Mouse (Mus musculus): ENCODE measurements around the gene Pdcd11.

Gene Pdcd11

DNA sequence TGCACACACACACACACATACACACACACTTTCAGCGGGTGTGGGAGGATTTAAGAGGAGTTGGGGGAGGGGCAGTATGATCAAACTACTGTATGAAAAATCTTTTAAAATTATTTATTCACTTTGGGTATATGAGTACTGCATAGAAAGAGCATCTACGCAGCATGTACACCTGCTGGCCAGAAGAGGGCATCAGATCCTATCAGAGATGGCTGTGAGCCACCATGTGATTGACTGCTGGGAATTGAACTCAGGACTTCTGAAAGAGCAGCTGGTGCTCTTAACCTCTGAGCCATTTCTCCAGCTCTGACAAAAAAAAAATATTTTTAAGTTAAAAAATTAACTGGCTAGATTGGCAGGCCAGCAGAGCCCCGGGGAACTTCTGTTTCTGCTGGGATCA, 83.9 kb downstream of the Pdcd11 start:
- no peak for DNase-seq

DNA sequence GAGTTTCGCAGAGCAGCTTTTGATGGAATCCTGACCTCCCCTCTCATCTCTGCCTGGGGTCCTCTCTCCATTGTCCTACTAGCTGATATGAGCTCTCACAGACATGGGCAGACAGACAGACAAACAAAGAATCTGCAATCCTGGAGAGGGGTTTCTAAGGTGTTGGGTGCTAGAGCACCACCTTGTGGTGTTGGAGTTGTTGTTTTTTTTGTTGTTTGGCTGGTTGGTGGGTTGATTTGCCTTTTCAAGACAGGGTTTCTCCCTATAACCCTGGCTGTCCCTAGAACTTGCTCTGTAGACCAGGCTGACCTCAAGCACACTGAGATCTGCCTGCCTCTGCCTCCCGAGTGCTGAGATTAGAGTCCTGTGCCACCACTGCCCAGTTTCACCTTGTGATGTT, 84.9 kb downstream of the Pdcd11 start:
- no peak for DNase-seq

DNA sequence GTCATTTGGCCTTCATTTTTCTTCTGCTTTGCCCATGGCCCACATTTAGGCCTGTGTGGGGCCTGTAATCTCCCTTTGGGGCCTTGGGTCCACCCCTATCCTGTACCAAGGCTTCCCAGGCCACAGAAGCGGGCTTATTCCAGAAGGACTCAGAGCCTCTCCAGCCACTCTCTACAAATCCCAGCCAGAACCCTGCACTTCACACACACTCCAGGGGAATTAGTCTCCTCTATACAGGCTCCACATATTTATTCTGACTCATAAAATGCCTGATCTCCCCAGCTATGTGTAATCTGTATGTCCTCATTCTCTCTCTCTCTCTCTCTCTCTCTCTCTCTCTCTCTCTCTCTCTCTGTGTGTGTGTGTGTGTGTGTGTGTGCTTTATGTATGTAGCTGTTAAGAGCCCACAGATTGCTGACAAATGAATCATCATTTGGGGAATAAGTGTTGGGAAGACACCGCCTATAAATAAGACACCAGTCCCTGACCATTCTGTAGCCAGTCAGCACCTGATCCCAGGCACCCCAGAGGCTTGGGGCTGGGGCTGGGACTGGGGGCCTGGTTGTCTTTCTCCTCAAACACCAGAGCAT, 86.4 kb downstream of the Pdcd11 start:
- DNase-seq = no peak

DNA sequence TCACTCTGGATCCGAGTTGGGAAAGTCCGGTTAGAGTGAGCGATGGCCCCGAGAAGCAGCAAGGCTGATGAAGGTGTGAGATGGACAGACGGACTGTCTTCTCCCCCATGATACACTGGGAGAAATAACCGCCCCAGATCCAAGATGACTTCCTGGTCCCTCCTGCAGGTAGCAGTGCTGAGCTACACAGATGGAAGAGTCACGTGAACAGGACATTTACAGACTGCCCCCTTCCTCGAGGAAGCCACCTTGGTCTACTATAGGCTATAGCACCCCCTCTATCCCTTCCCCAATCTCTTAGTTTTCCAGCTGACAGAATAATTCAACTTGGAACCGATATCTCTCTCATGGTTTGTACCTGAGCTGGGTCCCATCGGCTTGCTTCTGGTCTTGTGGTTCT, 87.4 kb downstream of the Pdcd11 start:
- DNase-seq = no peak

DNA sequence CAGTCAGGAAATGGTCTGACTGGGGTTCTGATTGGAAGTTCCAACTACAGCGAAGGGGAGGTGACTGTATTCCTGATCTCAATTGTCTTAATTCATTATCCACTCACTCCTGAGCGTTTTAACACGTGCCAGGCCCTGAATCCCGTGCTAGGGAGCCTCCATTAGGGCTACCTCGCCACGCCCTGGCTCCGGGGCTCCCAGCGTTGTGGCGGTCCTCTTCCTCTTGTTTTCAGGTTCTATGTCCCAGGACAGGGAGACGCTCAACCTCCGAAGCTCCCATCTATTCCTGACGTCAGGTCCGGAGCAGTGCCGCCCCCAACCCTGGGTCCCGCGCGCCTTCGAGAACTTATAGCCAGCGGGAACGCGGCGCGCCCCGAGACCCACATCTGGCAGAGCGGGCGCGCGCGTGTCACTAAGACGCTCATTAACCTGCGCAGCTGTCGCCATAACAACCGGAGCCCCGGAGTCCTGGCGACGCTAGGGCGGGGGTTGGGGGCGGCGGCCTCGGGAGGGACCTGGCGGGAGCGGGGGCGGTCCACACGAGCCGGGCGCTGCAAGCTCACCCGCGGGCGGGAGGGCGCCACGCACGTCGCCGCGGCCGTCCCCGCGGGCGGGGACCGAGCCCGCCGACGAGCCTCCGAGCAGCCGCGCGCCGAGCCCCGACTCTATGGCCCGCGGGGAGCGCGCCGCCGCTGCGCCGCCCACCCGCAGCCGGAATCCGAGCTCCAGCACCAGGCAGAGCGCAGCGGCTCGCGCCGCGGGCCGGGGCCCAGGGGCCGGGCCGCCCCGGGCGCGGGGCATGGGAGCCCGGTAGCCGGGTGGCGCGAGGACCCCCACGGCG, 88.1 kb downstream of the Pdcd11 start, which contains the start of gene Neurl1a:
Gene Neurl1a, plus strand, starts transcription at position 390 of the 841 bp plus-strand sequence.
- no peak for DNase-seq

DNA sequence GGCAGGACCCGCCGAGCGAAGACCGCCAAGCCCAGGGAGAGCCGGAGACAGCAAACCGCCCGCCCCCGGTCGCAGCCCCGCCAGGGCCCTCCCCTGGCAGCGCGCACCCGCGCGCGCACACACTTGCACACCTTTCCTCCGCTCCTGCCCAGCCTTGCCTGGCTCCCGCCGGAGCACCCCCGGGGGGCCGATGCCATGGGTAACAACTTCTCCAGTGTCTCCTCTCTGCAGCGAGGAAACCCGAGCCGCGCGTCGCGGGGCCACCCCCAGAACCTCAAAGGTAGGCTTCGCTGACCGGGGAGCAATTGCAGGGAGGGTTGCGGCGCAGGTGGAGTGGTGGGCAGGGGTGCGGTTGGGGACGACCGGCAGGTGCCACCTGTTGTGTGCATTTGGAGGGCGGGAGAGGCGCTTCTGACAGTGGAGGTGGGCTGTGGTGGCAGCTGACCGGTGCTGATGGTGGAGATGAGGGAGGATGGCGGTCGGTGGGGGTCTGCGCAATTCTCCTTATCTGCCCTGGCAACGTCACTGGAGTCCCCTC, 88.8 kb downstream of the Pdcd11 start:
- DNase-seq = no peak

DNA sequence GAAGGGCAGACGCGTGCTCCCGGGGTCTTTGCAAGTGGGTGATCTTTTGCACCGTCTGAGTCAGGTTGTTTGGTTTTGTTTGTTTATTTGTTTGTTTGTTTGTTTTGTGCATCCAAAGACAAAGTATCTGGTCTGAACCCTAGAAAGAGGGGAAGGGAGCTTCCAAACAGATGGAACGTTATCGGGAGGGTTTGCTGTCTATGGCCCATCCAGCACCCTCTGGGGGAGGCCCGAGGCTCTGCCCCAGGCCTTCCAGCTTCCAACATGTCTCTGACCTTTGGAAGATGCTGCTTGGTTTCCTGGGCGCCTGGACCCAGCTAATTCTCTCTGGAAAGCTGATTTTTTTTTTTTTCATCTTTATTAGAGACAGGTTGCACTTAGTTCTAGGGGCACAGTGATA, 89.4 kb downstream of the Pdcd11 start:
- DNase-seq = no peak
